8 mouse cellular contexts compared by ENCODE assay signal in the genomic region with DNA sequence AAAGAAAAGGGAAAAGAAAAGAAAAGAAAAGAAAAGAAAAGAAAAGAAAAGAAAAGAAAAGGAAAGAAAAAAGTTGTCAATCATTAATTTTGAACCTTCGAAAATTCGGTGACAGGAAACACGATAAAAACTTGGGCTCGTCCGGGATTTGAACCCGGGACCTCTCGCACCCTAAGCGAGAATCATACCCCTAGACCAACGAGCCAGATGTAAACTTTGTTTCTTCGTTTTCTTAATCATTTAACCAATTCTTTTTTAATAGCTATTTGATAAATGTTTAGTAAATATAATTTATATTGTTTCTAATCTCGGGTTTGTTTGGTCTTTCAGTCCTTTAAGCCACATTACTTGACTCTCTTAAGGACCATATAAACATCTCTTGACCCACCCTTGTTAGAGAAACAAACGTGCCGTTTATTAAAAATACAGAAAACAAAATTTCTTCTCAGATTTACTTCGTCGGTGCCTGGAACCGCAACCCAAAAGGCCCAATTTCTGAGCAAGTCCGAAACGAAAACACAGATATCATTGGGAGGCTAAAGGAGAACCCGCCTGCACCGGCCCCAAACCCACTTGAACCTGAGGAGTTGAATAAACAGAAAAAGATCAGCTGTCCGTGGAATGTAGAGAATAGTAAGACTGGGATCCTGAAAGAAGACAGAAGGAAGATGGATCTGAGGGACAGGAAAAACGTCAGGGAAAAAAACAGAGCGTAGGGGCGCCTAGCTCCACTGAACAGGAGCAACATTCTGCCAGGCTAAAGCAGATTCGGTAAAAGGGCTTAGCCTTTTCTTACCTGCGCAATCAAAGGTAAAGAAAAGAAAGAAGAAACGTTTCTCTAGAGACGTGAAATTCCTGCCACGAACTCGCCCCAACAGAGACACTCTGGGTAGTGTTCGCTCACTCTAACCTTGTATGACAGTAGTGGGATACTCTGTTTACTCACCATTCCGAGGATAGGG. TPM values are rescaled to one million over a fixed set of nuclear protein-coding genes. Genes with fewer than 3 reads are reported as not detected.
DNase-seq lines count a peak whose midpoint lies in the region; ATAC-seq and TF ChIP-seq lines count a peak whose summit lies in the region.

No protein-coding gene starts in this region.

- H3K27me3 ChIP-seq in testis, adult 2 months (ENCODE audit: control insufficient read depth, insufficient read depth, low read length): no peaks in the 10 kb centered on the region
- H3K27me3 ChIP-seq in intestine, postnatal 0 days (replicated peaks; ENCODE audit: control insufficient read depth, insufficient read depth, low read length): no peaks in the 10 kb centered on the region
- H3K27me3 ChIP-seq in liver, embryonic 11.5 days (replicated peaks; ENCODE audit: control insufficient read depth, insufficient read depth, low read length): no peaks in the 10 kb centered on the region
- H3K27me3 ChIP-seq in myocyte (ENCODE audit: control insufficient read depth, insufficient read depth, insufficient read length): no peaks in the 10 kb centered on the region

- H3K4me2 ChIP-seq in intestine, postnatal 0 days (replicated peaks; ENCODE audit: low read depth): peak overlapping the region; percentile 71
- peak overlapping the region; percentile 87 for H3K4me2 ChIP-seq in liver, embryonic 11.5 days
- peak overlapping the region; percentile 67 for H3K4me2 ChIP-seq in myocyte (ENCODE audit: low read depth)

- H3K4me1 ChIP-seq in testis, adult 2 months (ENCODE audit: control insufficient read depth, insufficient read depth, low read length): no peaks in the 10 kb centered on the region; the same call in 1 of the 2 replicates
- no peaks in the 10 kb centered on the region for H3K4me1 ChIP-seq in intestine, postnatal 0 days (replicated peaks; ENCODE audit: control insufficient read depth, insufficient read depth, low read length)
- peaks cover 14% of the 10 kb centered on the region for H3K4me1 ChIP-seq in liver, embryonic 11.5 days (replicated peaks; ENCODE audit: control insufficient read depth, insufficient read depth, low read length)

- peak overlapping the region; percentile 15 for H3K27ac ChIP-seq in testis, adult 2 months (ENCODE audit: control insufficient read depth, insufficient read depth, low read depth, low read length)
- peak overlapping the region; percentile 52; the same call in 1 of the 2 replicates for H3K27ac ChIP-seq in intestine, postnatal 0 days (ENCODE audit: low read depth, low read length)
- H3K27ac ChIP-seq in liver, embryonic 11.5 days (ENCODE audit: low read depth, low read length): peak overlapping the region; percentile 64

- no peak for TF ChIP-seq POLR2A in testis, adult 2 months (IDR thresholded peaks at IDR 0.05; ENCODE audit: control insufficient read depth, low read depth, low read length)
- TF ChIP-seq POLR2A in myocyte (IDR thresholded peaks at IDR 0.05; ENCODE audit: insufficient read length, low read depth): no peak

- peak overlapping the region; percentile 43 for H3K9ac ChIP-seq in intestine, postnatal 0 days (ENCODE audit: low read depth, low read length)
- H3K9ac ChIP-seq in liver, embryonic 11.5 days (ENCODE audit: low read depth, low read length): peak overlapping the region; percentile 72

- no peak for ATAC-seq in intestine, postnatal 0 days
- ATAC-seq in liver, embryonic 11.5 days (replicated peaks; ENCODE audit: low FRiP score): no peak

- H3K9me3 ChIP-seq in intestine, postnatal 0 days (ENCODE audit: control insufficient read depth): no peaks in the 10 kb centered on the region
- H3K9me3 ChIP-seq in liver, embryonic 11.5 days (ENCODE audit: control insufficient read depth, low read length): no peaks in the 10 kb centered on the region

- no peak overlapping the region for H3ac ChIP-seq in myocyte (ENCODE audit: control insufficient read depth, insufficient read length)

- H3K79me2 ChIP-seq in myocyte (ENCODE audit: control insufficient read depth, insufficient read depth): no peaks in the 10 kb centered on the region

- no peak for DNase-seq in testis, postnatal 14 days (ENCODE audit: low spot score)
- peak; percentile 74 for DNase-seq in c-Kit-positive CD71-positive TER-119-positive erythroid progenitor cells, embryonic 14.5 days (ENCODE audit: low spot score)
- peak; percentile 23 for DNase-seq in gastrocnemius, postnatal 25 days
- no peak for DNase-seq in liver, embryonic 11.5 days (ENCODE audit: low spot score)
- DNase-seq in thymus, postnatal 14 days: peak; percentile 72

- peak overlapping the region; percentile 27 for H3K4me3 ChIP-seq in testis, adult 2 months (ENCODE audit: control insufficient read depth, low read depth, low read length)
- H3K4me3 ChIP-seq in intestine, postnatal 0 days (ENCODE audit: low read depth, low read length): peak overlapping the region; percentile 60
- peak overlapping the region; percentile 70 for H3K4me3 ChIP-seq in liver, embryonic 11.5 days (ENCODE audit: low read depth, low read length)
- peak overlapping the region; percentile 35 for H3K4me3 ChIP-seq in myocyte

- TF ChIP-seq CTCF in testis, adult 2 months (IDR thresholded peaks at IDR 0.05; ENCODE audit: control insufficient read depth, insufficient read depth, insufficient replicate concordance, low read depth, low read length): no peak
- TF ChIP-seq CTCF in intestine, postnatal 0 days (IDR thresholded peaks at IDR 0.05; ENCODE audit: low read depth): no peak

- no peaks in the 10 kb centered on the region for H3K36me3 ChIP-seq in testis, adult 2 months (ENCODE audit: control insufficient read depth, insufficient read depth, low read length)
- H3K36me3 ChIP-seq in intestine, postnatal 0 days (ENCODE audit: control insufficient read depth, insufficient read depth): no peaks in the 10 kb centered on the region
- no peaks in the 10 kb centered on the region for H3K36me3 ChIP-seq in liver, embryonic 11.5 days (ENCODE audit: control insufficient read depth, insufficient read depth, low read length)
- no peaks in the 10 kb centered on the region for H3K36me3 ChIP-seq in myocyte (ENCODE audit: control insufficient read depth, insufficient read depth)

- WGBS in intestine, postnatal 0 days: under 1% methylated on average over 32 of the region's 32 CpGs
- WGBS in liver, embryonic 11.5 days: under 1% methylated on average over 32 of the region's 32 CpGs

TF ChIP-seq in myocyte, 11 proteins besides CTCF, POLR2A, EP300 and RAD21:
- TF ChIP-seq CEBPB (IDR thresholded peaks at IDR 0.05; ENCODE audit: insufficient read depth, poor library complexity, severe bottlenecking) (no peak), MYOD1 (IDR thresholded peaks at IDR 0.05; ENCODE audit: control insufficient read depth in 1 of 3, insufficient read length in 2 of 3, low read depth in 2 of 3) (no peak), TCF3 (IDR thresholded peaks at IDR 0.05; ENCODE audit: insufficient read length, low read depth) (no peak), MYOG (IDR thresholded peaks at IDR 0.05; ENCODE audit: control insufficient read depth in 1 of 3, insufficient read depth in 1 of 3, insufficient read length in 2 of 3, low read depth in 2 of 3) (no peak), REST (IDR thresholded peaks at IDR 0.05; ENCODE audit: insufficient read depth, insufficient read length) (no peak), TCF12 (IDR thresholded peaks at IDR 0.05; ENCODE audit: insufficient read depth, poor library complexity, severe bottlenecking) (no peak), USF1 (IDR thresholded peaks at IDR 0.05; ENCODE audit: low read depth) (no peak), E2F4 (IDR thresholded peaks at IDR 0.05; ENCODE audit: insufficient read depth) (no peak), POLR2AphosphoS2 (IDR thresholded peaks at IDR 0.05; ENCODE audit: insufficient read length, low read depth) (no peak), MAX (IDR thresholded peaks at IDR 0.05; ENCODE audit: low read depth) (no peak), SRF (IDR thresholded peaks at IDR 0.05; ENCODE audit: control insufficient read depth, insufficient read length, low read depth) (no peak)

RNA-seq across cellular contexts. Expression of gene Abt1, which starts 13.5 kb away (rescaled TPM):
- 2.0 TPM in 2 replicates for polyA plus RNA-seq in testis, adult 2 months (2012; rRNA removed)
- total RNA-seq in gastrocnemius, postnatal 25 days (2021): 1 to 10 TPM; 2.9 to 3.7 TPM
- 5.1 and 5.6 TPM in 2 replicates for polyA plus RNA-seq in intestine, postnatal 0 days (2015; fragmentation: Nextera tagmentation; extraction: Ambion mirVana)
- polyA plus RNA-seq in liver, embryonic 11.5 days (2014; fragmentation: Nextera tagmentation; extraction: Ambion mirVana): 13.1 and 13.4 TPM in 2 replicates
- 7.4 TPM for polyA plus RNA-seq in myocyte (2012; fragmentation: generic; extraction: Trizol)

RNA-seq across cellular contexts. Expression of gene Btn1a1, which starts 28.6 kb away (rescaled TPM):
- polyA plus RNA-seq in testis, adult 2 months (2012; rRNA removed): 0.05 and 0.26 TPM in 2 replicates
- not detected for total RNA-seq in gastrocnemius, postnatal 25 days (2021)
- polyA plus RNA-seq in intestine, postnatal 0 days (2015; fragmentation: Nextera tagmentation; extraction: Ambion mirVana): not detected in 2 replicates
- 1.8 and 2.2 TPM in 2 replicates for polyA plus RNA-seq in liver, embryonic 11.5 days (2014; fragmentation: Nextera tagmentation; extraction: Ambion mirVana)
- polyA plus RNA-seq in myocyte (2012; fragmentation: generic; extraction: Trizol): 0.02 TPM

RNA-seq across cellular contexts. Expression of gene Btn2a2, which starts 51.5 kb away (rescaled TPM):
- polyA plus RNA-seq in testis, adult 2 months (2012; rRNA removed): 0.08 and 0.21 TPM in 2 replicates
- total RNA-seq in gastrocnemius, postnatal 25 days (2021): not detected
- polyA plus RNA-seq in intestine, postnatal 0 days (2015; fragmentation: Nextera tagmentation; extraction: Ambion mirVana): not detected in 2 replicates
- 0.08 and 0.32 TPM in 2 replicates for polyA plus RNA-seq in liver, embryonic 11.5 days (2014; fragmentation: Nextera tagmentation; extraction: Ambion mirVana)
- 0.20 TPM for polyA plus RNA-seq in myocyte (2012; fragmentation: generic; extraction: Trizol)

Comparison
In these comparisons a context has a peak if more than half of its experiments do, and no peak if none do; other contexts are left out.
1. DNase-seq: peak in c-Kit-positive CD71-positive TER-119-positive erythroid progenitor cells, embryonic 14.5 days (single experiment), gastrocnemius, postnatal 25 days (single experiment) and thymus, postnatal 14 days (single experiment); none in testis, postnatal 14 days (single experiment) and liver, embryonic 11.5 days (single experiment).
2. Peak in every context shown above with its lines, with median percentiles within 50 percentile points of each other: H3K27ac ChIP-seq, H3K4me3 ChIP-seq and H3K4me2 ChIP-seq.